Mouse (Mus musculus) spleen, adult 2 months (tissue): ENCODE data around the gene Fam185a. TPM values are rescaled to one million over a fixed set of nuclear protein-coding genes. Genes with fewer than 3 reads are reported as not detected.

Source experiments
- DNase-seq, 2 experiments: peaks; one replicate each; pipeline versions ENCODE4 v3.0.0 to v3.0.0-alpha.2; 2012 to 2021; ENCODE audit warnings: low spot score in 2 of 2, low read depth in 1 of 2
- H3K27ac ChIP-seq: fragments of 200-500 bp; 2 replicates; pipeline ENCODE4 v1.5.1; 2012; ENCODE audit warnings: low read length, inconsistent platforms; ENCODE audit not compliant: insufficient read depth
- H3K27me3 ChIP-seq: fragments of 200-500 bp; 2 replicates; pipeline ENCODE4 v1.6.1; 2012; ENCODE audit warnings: mild to moderate bottlenecking, moderate library complexity, low read length, inconsistent platforms; ENCODE audit not compliant: control insufficient read depth, insufficient read depth
- H3K36me3 ChIP-seq: fragments of 200-500 bp; 2 replicates; pipeline ENCODE4 v1.6.1; 2012; ENCODE audit warnings: mild to moderate bottlenecking, low read length, inconsistent platforms; ENCODE audit not compliant: control insufficient read depth, insufficient read depth
- H3K4me1 ChIP-seq: fragments of 200-500 bp; 2 replicates; pipeline ENCODE4 v1.6.1; 2011; ENCODE audit warnings: inconsistent platforms; ENCODE audit not compliant: control insufficient read depth, insufficient read depth, insufficient read length
- H3K4me3 ChIP-seq: fragments of 200-500 bp; 2 replicates; pipeline ENCODE4 v1.5.1; 2011; ENCODE audit warnings: mild to moderate bottlenecking, inconsistent platforms; ENCODE audit not compliant: insufficient read depth, insufficient read length; ENCODE audit errors: extremely low read depth
- CTCF ChIP-seq: fragments of 200-500 bp; IDR thresholded peaks from 2 replicates; pipeline ENCODE4 v1.5.1; 2011; ENCODE audit warnings: mild to moderate bottlenecking, inconsistent platforms; ENCODE audit not compliant: insufficient read depth, insufficient read length, insufficient replicate concordance; ENCODE audit errors: extremely low read depth
- POLR2A ChIP-seq: fragments of 200-500 bp; IDR thresholded peaks from 2 replicates; pipeline ENCODE4 v1.6.1; 2011; ENCODE audit warnings: low read depth, low read length, inconsistent platforms
- WGBS: fragments of 180-500 bp; shearing (Covaris S2); methylation state at CpG from one replicate; pipeline ENCODE4 v1.1.7; 2018; 5-methylcytosine and 5-hydroxymethylcytosine counted together
- polyA plus RNA-seq: library from polyadenylated mRNA; depleted of rRNA; stranded (reverse); fragments of >200 nt; gene quantifications from 2 replicates; pipeline ENCODE4 v1.2.3, GENCODE M21; 2012

The Fam185a gene
- polyA plus RNA-seq, 1 experiment, result 1.4 TPM

DNA sequence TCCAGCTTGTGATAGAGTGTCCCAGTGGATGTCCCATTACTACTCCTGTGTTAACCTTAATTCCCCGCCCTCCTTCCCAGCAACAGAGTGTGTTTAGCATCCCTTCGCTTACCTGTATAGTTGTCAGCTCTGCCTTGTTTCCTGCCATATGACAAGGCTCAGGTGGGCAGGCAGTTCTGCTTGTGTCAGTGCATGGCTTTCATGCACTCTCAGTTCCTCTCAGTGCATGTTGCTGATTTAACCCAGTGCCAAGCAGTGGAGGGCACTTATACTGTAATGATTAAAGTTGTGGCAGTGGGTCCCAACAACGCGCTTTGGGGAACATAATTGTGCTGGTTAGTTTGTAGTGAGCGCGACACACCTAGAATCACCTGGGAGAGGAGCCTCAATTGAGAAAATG, 1.9 kb downstream of the Fam185a start:
- Histone ChIP-seq H3K36me3 (no peaks in the 10 kb centered on the region), H3K4me1 (peaks cover 4% of the 10 kb centered on the region; the same call in 1 of the 2 replicates), H3K27ac (no peak overlapping the region), H3K4me3 (no peak overlapping the region), H3K27me3 (no peaks in the 10 kb centered on the region)
- DNase-seq, result no peak
- 92% methylated on average over 6 of the region's 6 CpGs for WGBS
- TF ChIP-seq CTCF (no peak), POLR2A (no peak)

DNA sequence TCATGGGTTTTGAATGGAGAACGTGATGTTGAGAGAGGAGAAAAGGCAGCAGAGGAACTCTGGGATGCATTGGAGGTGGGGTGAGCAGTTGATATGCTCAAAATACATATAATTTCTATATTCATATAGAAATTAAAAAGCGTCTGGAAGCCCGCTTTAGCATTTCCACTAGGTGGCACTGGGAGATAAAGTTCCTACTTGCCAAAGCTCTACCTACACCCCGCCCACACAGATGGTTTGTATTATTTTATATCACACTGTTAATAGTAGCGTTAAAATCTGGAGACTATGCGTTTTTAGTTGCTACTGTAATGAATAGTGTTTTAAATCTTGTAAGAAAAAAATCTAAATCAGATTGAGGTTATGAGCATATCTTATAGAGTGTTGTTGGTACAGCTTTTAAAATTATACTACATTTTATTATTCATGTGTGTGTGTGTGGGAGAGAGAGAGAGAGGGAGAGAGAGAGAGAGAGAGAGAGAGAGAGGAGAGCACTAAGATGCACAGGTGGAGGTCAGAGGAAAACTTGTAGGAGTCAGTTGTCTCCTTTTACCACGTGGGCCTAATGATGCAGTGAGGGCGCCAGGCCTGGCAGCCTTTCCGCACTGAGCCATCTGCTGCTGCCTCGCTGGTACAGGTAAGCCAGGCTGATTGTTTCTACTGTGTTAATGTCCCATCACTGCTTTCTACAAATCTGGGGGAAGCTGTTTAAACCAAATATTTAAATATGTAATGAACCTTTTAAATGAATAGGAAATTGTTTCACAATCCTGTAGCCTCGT, 9.6 kb downstream of the Fam185a start:
- WGBS, result 78% methylated on average over 11 of the region's 11 CpGs
- Histone ChIP-seq H3K27ac (no peak overlapping the region), H3K27me3 (no peaks in the 10 kb centered on the region), H3K36me3 (no peaks in the 10 kb centered on the region), H3K4me1 (no peaks in the 10 kb centered on the region), H3K4me3 (no peak overlapping the region)
- TF ChIP-seq CTCF (no peak), POLR2A (no peak)
- DNase-seq, result no peak

DNA sequence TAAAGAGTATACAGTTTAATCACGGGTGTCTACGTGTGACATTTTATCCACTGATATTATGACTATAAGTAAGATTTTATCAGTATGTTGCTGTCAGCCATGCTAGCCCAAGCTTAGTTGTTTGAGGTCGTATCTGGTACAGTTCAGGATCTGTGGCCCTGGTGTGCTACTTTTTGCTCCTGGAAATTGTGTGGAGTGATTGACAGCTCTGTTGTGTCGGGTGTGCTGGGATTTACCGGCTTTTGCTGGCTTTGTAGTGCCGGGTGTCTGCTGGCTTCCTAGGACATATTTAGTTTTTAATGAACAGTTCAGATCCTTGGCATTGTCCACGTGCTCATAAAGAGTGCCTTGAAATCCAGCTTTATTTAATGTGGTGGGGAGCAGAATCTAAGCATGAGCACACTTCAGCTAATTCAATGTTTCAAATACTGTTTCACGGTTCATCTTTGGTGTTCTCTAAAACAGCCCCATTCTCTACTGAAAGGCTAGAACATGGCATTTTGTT, 11.8 kb downstream of the Fam185a start:
- H3K27me3 ChIP-seq, result no peaks in the 10 kb centered on the region

DNA sequence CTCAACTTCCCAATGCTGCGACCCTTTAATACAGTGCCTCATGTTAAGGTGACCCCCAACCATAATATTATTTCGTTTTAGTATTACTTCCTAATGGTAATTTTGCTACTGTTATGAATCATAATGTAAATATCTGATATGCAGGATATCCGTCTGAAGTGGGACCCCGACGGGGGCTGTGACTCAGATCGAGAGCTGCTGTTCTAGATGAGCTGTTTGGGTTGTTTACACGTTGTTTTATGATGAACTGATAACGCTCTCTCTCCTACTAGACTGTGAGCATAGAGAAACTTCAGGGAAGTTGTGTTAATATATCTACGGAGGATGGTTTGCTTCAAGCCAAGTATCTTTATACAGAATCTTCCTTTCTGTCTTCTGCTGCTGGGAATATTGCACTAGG, 13.7 kb downstream of the Fam185a start:
- no peak for TF ChIP-seq POLR2A
- TF ChIP-seq CTCF, result no peak
- 92% methylated on average over 9 of the region's 9 CpGs for WGBS
- no peak overlapping the region for H3K27ac ChIP-seq
- no peaks in the 10 kb centered on the region for H3K36me3 ChIP-seq
- no peaks in the 10 kb centered on the region for H3K27me3 ChIP-seq
- no peak for DNase-seq
- H3K4me1 ChIP-seq, result peaks cover 11% of the 10 kb centered on the region; the same call in 1 of the 2 replicates
- no peak overlapping the region for H3K4me3 ChIP-seq

More for the DNA sequence above, 11.8 kb downstream of the Fam185a start:
- Histone ChIP-seq H3K27ac (no peak overlapping the region), H3K36me3 (no peaks in the 10 kb centered on the region), H3K4me1 (peaks cover 7% of the 10 kb centered on the region; the same call in 1 of the 2 replicates), H3K4me3 (no peak overlapping the region)
- no peak for DNase-seq
- TF ChIP-seq POLR2A (no peak), CTCF (no peak)
- 95% methylated on average over 8 of the region's 8 CpGs for whole genome bisulfite sequencing

DNA sequence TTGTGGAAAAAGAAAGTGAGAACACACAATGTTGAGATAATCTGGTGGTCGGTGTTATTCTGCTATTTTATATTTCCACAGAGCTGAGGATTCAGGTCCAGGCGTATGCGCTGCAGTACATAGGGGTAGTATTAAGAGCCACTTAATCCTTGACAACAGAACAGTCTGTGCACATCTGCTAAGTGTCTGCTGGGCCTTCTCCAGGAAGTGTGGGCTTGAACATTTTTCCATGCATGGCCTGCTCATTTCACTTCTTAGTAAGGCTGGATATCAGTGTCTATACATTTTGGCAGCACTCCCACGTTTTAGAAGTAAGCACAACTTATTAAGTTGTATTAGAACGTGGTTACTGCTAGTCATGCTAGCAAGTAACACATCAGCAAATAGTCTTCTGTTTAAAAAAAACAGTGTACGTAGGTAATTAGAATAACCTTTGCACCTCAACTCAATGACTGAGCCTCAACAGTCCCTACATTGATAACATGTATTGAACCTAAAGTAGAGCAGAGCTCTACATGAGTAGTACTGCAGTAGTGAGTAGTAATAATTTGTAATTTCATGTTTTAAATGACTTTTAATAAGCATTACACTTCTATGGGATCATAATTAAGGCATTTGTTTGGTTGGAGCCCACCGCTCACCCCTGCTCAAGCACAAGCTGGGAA, 14.8 kb downstream of the Fam185a start:
- 91% methylated on average over 7 of the region's 7 CpGs for WGBS

DNA sequence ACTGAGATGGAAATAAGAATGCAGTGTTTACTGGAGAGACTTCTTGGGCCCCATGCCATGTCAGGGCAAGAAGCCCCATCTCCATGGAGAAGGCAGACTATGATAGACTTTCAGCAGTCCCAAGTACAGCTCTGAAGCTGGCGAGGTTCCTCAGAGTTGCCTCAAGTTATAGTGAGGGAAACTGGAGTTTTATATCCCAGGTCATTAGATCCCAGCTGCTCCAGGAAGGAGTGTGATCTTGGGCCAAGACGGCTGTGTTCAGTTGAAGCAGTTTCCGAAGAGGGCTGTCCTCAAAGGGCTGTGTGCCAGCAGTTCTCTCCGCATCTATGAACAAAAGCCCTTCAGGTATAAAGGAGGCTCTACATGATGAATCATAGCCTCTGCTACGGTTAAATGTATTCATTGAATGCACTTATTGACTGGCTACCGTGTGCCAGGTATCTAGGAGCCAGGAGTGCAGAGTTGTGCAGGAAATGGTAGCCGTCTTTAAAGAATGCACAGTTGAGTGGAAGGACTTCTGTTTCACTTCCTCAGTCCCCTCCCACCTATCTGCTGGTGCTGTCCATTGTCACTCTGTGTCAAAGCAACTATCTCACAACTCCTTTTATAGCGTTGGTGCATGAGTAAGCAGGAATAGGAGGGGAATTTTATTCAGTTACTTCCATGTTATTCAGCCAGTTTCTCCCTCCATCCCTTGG, 16.2 kb downstream of the Fam185a start:
- no peaks in the 10 kb centered on the region for H3K36me3 ChIP-seq
- peaks cover 11% of the 10 kb centered on the region; the same call in 1 of the 2 replicates for H3K4me1 ChIP-seq
- H3K27me3 ChIP-seq, result no peaks in the 10 kb centered on the region
- WGBS, result 66% methylated on average over 8 of the region's 8 CpGs
- TF ChIP-seq CTCF (no peak), POLR2A (no peak)
- no peak overlapping the region for H3K27ac ChIP-seq
- no peak overlapping the region for H3K4me3 ChIP-seq
- DNase-seq, result peak in 1 of 2 experiments; percentile 11

More for the DNA sequence above, 14.8 kb downstream of the Fam185a start:
- TF ChIP-seq CTCF (no peak), POLR2A (no peak)
- no peak for DNase-seq
- Histone ChIP-seq H3K4me1 (peaks cover 11% of the 10 kb centered on the region; the same call in 1 of the 2 replicates), H3K27me3 (no peaks in the 10 kb centered on the region), H3K27ac (no peak overlapping the region), H3K36me3 (no peaks in the 10 kb centered on the region), H3K4me3 (no peak overlapping the region)
